Mouse (Mus musculus): ENCODE results near the gene Pum1.
A peak's percentile ranks its signal among the peaks of the same experiment; 100 is the strongest.

Pum1 gene

DNA sequence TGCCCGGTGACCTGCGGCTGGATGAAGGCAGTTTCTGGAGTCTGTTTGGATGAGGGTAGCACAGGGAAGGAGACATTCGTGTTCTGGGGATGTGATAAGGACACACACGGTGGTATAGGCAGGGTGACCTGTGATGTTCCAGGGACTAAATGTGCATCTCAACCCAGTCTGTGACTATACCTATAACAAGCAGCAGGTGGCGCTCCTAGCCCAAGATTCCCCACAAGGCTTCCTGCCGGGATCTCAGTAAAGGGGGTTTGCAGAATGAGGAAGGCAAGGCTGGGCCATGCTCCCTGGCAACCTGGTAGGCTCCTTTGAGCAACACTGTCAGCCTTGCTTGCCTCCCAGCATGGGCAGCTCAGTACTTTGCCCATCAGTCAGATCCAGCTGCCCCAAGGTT, 127.1 kb downstream of the Pum1 start:
- DNase-seq (ENCODE audit: low read depth, low spot score) = peak; percentile 58

DNA sequence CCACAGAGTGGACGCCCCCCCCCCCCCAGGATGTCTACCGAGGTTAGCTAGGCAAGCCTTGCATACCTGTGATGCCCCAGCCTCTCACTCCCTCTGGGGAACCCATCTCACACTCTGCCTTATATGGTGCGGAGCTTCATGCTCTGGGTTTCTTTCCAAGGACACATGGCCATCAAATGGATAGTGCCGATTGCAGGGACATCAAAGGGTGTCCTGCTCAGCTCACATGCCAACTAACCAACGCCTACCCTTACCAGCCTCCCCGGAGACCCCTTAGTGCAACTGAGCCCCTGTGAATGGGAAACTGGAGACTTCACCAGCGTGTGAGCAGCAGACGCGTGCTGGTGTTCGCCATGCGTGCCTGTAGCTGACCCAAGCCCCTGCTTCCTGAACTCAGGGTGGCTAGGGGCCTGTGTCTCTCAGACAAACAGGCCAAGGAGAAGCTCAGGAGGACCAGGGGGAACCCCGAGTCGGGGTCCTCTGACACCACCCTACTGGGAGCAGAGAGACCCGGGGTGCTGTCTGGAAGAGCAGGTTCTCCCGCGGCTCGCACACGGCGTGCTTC, 128.8 kb downstream of the Pum1 start:
- DNase-seq (ENCODE audit: low read depth, low spot score) = no peak

DNA sequence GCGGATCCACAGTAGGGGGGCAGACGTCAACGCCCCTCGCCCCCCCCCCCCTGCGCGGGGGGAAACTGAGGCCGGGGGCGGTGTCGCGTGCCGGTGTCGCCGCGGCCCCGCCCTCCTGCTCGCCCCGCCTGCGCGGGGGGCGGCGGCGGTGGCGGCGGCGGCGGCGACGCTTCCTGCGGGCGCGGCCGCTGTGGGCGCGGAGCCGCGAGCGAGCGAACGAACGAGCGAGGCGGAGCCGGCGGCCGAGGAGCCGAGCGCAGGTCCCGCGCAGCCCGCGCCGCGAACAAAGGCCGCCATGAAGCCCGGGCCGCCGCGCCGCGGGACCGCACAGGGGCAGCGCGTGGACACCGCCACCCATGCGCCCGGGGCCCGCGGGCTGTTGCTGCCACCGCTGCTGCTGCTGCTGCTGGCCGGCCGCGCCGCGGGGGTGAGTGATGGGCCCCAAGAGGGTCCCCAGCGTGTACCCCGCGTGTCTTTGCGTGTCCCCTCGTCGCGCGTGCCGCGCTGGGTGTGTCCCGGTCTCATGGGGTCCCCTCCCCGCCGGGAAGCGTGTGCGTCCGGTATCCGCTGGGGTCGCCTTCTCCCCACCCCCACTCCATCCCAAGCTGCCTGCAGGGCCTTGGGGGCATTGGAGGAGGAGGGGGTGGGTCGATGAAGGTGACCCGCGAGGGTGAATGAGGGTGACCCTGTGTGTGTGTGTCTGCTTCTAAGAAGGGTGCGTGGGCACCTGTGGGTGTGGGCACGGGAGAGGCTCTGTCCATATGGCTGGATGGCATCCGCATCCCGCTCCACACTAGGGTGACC, 129.5 kb downstream of the Pum1 start, which contains the start of gene Sdc3:
Gene Sdc3, plus strand, starts transcription at position 162 of the 804 bp plus-strand sequence.
- no peak for DNase-seq (ENCODE audit: low read depth, low spot score)

DNA sequence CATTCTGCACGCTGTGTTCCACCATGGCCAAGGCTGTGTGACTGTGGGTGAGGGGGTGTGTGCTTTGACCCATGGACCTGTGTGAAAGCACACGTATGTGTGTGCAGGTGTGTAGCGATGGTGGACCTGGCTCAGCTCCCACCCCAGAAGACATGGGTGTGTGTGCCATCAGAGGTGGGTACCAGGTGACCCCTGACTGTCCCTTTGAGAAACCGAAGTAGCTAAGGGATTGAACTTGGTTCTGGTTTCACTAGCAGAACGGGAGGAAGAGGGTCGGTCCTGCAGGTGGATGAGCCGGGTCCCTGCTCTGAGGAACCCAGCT, 130.0 kb downstream of the Pum1 start:
- DNase-seq (ENCODE audit: low read depth, low spot score) = no peak

DNA sequence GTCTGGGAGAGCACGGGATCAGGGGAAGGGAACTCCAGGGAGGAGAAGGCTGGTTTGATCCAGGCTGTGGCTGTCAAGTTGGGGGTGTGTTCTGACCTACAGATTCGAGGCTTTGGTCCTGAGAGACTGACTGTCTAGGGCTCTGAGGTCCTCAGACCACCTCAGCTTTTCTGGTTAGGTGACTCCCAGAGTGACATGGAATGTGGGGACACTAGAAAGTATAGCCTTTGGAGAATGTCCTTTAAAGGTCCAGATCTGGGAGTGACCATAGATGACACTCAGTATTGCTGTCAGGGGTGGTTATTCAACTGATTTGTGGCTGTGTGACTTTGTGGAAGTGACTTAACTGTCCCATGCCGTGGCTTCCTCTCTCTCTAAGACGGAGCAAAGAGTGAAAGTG, 131.7 kb downstream of the Pum1 start:
- DNase-seq (ENCODE audit: low read depth, low spot score) = no peak

DNA sequence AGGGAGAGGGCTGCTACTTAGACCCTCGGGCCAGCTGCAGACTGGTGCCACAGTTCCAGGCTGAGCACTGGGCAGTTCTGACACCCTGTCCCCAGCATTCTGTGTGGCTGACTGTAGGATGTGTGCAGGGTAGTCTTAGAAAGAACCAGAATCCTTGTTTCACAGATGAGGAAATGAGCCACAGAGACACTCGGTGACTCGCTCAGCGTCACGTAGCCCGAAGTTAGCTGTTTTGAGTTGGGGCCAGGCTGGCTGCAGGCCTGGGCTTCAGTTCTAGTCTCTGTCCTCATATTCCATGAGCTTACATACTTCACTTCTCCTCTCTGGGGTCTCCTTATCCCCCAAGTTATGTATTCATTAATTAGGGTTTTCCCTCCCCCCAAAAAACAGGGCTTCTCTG, 132.8 kb downstream of the Pum1 start:
- DNase-seq (ENCODE audit: low read depth, low spot score) = no peak

DNA sequence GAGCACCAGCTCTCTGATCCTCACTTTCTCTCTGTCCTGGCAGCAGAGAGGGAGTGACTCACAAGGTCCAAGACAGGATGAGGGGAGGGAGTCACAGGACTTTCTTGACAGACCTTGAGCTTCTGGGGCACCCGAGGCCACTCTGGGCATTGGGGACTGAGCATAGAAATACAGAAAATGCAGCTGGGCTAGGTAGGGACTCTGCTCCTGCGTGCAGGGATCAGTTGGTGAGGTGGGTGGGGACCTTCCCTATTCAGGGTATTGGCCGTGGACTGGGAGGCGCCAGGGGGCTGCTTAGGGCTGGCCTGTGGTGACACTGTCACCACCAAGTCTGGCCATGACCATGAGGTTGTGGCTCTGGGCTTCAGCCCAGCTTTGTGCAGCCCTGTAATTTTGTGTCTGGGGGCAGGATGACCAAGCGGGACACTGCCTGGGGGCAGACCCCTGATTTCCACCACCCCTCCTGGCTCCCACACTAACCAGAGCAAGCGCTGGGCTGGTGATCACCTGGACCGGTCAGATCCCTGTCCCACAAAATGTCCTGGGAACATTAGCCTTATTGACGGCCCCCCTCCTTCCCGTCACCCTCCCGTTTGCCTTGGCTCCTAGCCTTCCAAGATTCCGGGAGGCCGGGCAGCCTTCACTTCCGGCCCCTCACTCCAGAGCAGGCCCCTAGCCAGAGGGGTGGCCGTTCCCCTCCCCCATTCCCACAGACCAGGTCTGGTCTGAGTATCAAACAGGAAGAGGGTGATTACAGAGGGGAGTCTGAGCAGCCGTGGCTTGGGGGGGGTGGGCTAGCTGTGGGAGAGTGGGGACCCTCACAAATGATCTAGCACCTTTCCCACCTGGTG, 134.3 kb downstream of the Pum1 start:
- DNase-seq (ENCODE audit: low read depth, low spot score) = no peak

DNA sequence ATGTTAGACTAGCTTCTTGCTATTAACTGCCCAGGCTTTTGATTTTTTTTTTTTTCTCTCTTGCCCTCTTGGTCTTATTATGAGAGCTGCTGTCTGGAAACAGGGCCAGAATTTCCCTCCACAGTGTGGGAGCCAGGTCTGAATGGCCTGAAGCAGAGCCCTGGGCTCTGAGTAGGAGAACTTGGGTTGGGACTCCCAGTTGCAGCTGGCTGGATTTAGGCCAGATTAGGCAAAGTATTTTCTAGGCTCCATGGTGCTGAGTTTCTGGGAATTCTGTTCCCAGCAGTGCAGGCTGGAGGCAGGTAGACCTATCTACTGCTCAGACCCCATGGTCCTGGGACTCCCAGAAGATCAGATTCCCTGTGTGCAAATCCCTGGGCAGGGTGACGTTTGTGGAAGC, 135.3 kb downstream of the Pum1 start:
- DNase-seq (ENCODE audit: low read depth, low spot score) = peak; percentile 32

DNA sequence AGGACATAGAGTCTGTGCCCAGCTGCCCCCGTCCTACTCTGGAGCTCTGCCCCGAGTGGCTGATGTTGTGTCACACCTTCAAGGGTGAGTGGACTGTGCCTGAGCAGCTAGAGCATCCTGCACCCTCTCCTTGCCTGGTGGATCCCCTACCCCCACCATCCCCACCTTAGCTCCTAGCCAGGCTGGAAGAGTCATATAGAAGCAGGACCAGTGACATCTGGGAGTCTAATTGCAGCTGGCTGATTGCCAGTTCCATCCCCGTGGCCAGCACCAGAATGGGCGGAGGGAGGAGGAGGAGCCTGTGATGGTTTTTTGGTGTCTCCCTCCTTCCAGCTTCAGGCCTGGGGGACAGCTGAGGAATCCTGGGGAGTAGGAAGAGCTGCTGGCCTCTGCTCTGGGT, 136.0 kb downstream of the Pum1 start:
- DNase-seq (ENCODE audit: low read depth, low spot score) = no peak

DNA sequence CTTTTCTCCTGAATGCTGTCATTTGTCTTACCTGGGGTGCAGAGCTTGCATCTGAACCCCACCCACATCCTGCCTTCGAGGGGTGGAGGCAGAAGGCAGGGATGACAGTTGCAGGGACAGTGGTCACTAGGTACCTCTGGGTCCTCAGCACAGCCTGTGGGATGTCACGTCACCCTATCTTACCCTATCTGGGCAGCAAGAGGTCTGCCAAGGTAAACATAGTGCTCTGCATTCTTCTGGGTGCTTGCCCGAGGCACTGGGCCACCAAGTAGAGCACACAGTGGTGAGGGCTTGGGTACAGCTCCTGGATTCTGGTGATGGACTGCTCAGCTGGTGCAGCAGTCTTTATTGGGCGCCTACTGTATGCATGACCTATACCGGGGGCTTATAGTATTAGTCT, 136.5 kb downstream of the Pum1 start:
- DNase-seq (ENCODE audit: low read depth, low spot score) = no peak

DNA sequence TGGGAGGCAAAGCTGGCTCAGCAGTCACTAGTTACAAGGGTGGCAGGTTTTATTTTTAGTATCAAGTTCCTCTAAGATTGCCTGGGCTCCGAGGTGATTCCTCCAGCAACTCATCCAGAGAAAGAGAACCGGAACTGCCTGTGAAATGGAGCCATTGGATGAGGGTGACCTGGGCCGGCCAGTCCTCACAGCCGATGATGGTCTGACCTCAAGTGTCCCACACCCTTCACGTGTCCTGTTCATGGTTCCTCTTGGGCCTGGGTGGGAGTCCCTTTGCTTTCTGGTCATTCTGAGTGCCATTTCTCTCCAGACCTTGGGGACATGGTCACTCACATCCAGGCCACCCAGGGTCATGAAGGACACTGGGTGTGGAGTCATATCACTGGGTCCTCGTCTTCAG, 137.0 kb downstream of the Pum1 start:
- DNase-seq (ENCODE audit: low read depth, low spot score) = peak; percentile 32

DNA sequence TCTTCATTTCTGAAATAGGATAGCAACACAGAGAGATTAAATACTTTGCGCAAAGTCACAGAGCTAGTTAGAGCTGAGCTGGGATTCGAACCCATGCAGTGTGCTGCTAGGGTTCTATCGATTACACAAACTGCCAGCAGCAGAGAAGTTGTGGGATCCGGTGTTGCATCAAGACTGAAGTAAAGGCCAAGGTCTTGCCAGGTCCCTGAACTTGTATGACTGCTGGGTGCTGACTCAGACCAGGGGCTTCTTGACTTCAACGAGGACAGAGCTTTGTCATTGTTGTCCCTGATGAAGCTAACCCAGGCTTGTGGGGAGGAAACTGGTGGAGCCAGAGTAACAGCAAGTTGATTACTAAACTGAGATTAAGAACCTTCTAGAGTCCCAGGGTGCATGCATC, 138.1 kb downstream of the Pum1 start:
- DNase-seq (ENCODE audit: low read depth, low spot score) = no peak

DNA sequence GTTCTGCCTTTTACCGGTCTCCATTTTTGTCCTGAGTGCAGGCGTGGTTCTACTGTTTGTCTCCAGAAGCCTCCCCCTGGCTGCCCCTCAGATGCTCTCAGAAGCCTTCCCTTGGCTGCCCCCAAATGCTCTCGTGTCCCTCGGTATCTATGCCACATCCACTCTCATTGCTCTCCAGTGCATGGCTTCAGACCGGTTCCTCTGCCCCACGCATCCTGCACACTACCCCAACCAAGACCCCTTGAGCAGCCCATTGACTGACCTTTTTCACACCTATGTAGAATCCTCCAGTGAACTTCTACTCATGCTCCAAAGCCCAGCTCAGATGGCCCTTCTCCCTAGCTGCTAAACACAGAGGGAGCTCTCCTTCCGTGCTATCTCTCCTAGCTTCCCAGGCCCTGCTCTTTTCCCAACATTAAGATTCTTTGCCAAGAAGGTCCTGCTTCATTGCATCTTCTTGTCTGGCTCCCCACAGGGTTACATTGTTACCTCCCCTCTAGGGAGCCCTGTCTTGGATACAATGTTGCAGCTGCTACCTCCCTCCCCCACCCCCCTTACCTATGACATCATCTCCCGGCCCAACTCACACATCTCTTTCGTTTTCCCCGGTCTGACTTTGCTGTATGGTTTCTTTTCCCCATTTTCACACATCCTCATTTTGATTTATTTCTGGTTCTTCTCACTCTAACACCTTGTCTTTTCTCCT, 138.7 kb downstream of the Pum1 start:
- peak; percentile 34 for DNase-seq (ENCODE audit: low read depth, low spot score)

DNA sequence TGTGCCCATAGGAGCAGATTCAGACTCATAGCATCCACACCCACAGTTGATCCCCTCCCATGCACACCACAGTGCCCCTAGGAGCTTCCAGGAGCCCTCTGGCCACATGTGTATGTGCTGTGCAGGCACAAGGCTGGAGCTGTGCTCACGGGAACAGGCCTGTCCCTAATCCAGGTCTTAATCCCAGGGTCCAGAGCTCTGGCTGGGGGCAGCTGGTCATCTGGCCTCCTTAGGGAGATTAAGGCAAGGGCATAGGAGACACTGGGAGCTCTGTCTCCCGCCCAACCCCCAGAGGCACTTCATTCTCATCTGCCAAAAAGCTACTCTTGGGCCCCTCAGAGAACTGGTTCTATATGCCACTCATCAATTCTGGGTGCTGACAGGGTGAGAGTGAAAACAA, 140.5 kb downstream of the Pum1 start:
- no peak for DNase-seq (ENCODE audit: low read depth, low spot score)

DNA sequence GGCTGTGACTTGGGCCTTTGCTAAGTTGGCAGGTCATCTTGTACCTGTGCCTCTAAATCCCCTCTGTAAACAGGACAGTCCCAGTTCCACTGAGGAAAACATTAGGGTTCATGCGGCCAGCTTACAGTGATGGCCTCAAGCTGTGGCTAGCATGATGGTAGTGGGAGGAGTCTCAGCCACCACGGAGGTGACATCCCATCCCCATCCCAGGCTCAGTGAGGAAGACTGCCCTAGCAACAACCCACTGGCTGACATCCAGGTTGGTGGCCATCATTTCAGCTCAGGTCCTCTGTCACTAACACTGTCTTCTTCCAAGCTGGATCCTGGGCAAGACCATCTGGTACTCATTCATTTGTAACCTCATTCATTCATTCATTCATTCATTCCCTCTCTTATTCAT, 141.2 kb downstream of the Pum1 start:
- no peak for DNase-seq (ENCODE audit: low read depth, low spot score)

DNA sequence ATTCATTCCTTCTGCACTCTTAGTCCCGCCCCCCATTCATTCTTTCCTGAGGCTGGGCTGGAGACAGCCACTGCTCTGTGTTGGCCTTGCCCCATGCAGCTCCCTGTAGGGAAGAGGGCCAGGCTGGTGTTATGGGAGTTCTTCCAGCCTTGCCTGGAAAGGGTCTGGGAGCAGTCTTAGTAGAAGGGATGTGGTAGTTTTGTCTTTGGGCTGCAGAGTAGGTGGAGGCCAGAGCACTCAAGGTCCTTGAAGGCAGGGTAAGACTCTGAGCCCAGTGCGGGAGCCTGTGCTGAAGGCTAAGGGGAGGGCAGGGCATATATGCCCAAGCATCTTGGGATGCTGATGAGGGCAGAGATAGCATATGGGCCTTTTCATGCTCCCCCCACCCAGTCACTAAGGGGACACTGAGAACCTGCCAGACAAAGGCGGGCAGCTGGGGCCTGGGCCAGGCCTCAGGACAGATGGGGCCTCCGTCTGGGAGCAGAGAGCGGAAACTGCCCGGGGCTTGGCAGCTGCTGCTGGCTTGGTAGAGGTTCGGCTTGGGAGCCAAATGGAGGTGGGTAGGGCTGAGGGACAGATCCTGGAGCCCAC, 141.7 kb downstream of the Pum1 start:
- no peak for DNase-seq (ENCODE audit: low read depth, low spot score)

DNA sequence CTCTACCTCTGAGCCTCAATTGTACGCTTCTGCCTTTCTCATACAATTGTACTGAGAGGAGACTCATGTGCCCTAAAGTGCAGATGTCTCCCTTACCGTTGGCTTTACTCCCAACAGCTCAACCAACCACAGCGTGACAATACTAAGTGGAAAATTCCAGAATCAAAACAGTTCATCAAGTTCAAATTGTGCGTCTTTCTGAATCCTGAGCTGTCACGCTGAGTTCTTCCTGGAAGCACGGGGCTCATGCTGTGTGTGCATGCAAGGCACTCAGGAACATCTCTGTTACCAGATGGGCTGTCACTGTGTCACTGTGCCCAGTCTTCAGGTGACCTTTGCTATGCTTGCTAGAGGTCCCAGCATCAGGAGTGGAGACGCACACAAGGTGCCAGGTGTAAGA, 142.6 kb downstream of the Pum1 start:
- DNase-seq (ENCODE audit: low read depth, low spot score) = no peak

DNA sequence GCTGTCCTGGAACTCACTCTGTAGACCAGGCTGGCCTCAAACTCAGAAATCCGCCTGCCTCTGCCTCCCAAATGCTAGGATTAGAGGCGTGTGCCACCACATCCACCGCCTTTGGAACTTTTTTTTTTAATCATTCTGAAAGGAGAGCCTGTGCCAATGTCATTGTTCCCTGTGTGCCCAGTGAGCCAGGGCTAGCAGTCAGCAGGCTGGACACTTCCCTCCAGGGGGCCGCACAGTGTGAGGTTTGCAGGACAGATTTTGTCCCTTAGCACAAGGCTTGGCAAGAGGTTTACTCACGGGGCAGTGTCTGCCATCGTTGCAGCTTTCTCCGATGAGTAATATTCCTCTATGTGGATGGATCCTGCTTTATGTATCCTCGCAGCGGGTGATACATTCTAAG, 143.6 kb downstream of the Pum1 start:
- DNase-seq (ENCODE audit: low read depth, low spot score) = no peak

DNA sequence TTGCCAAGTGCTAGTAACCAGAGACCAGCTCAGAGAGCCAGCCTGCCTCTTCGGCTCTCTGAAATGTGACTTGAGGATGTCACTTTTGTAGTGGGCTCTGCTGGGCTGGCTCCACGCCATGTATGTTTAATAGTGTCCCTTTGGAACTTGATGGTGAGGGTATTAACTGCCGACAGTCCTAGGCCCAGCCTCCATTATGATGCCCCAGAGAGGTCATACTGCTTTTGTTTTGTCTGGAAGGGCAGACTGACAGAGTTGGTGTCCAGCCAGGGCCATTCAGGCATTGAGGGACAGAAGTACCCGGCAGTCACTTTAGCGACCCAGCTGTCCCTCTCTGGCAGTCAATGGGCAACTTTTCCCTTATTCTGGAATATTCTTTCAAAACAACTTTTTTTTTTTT, 146.7 kb downstream of the Pum1 start:
- no peak for DNase-seq (ENCODE audit: low read depth, low spot score)

DNA sequence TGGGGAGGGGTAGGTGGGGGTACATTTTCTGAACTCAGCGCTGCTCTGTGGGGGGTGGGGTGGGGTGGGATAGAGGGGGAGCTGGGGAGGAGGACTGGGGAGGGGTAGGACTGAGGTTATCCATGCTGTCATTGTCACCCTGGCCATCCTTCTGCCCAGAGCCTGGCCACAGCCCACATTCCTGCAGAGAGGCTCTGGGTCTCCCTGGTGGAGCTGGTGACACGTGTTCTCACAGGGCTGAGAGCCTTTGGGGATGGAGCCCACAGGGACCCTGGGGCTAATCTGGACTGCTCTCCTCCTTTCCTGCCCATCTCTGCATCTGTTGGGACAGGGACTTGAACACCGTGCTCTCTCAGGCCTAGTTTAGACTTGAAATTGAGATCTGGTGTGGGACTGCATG, 147.7 kb downstream of the Pum1 start:
- no peak for DNase-seq (ENCODE audit: low read depth, low spot score)

DNA sequence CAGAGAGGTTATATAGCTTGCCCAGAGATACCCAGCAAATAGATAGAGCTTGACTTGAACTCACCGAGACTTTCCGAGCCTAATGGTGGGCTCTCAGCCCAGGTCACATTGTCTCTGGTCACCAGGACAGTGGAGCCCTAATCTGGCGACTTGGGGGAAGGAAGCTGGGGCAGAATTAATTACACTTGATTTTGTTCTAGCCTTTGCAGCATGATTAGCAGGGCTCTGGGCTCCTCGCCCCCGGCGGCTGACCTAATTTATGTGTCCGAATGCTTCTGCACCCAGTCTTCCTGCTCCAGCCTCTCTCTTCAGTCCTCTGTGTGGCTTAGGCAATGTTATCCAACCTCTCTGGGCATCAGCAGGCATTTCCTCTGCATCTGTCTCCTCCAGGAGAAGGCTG, 148.3 kb downstream of the Pum1 start:
- DNase-seq (ENCODE audit: low read depth, low spot score) = no peak

DNA sequence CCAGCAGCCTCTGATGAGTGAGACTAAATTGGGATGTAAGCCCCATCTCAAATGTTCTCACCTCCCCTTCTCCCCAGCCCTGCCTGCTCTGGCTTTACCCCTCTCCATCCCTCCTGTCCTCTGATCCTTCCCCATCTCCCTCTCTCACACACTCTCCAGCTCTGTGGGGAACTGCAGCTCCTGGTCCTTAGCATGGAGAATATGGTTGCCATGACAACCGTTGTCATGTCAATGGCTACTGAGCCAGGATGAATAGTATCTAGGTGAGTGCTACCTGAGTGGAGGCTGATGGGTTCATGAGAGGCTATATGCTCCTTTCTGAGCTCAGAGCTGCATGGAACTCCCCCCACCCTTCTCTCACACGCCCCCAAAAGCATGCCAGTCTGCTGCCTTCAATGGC, 150.8 kb downstream of the Pum1 start:
- no peak for DNase-seq (ENCODE audit: low read depth, low spot score)
